Mouse (Mus musculus) thymus, adult 2 months (tissue): ENCODE results near the gene Stk11. TPM values are rescaled to one million over a fixed set of nuclear protein-coding genes. Genes with fewer than 3 reads are reported as not detected.

Experiments
- DNase-seq: peaks from one replicate; pipeline ENCODE4 v3.0.0; 2021
- H3K27ac ChIP-seq: fragments of 200-500 bp; 2 replicates; pipeline ENCODE4 v1.5.1; 2012; ENCODE audit warnings: low read length, control low read depth; ENCODE audit not compliant: control insufficient read depth, insufficient read depth
- H3K27me3 ChIP-seq: fragments of 200-500 bp; 2 replicates; pipeline ENCODE4 v1.6.1; 2012; ENCODE audit warnings: mild to moderate bottlenecking, low read length, moderate library complexity, mixed read lengths; ENCODE audit not compliant: control insufficient read depth, insufficient read depth
- H3K36me3 ChIP-seq: fragments of 200-500 bp; 2 replicates; pipeline ENCODE4 v1.6.1; 2012; ENCODE audit warnings: mild to moderate bottlenecking, low read length, moderate library complexity; ENCODE audit not compliant: control insufficient read depth, insufficient read depth
- H3K4me1 ChIP-seq: fragments of 200-500 bp; replicated peaks from 2 replicates; pipeline ENCODE4 v1.6.1; 2012; ENCODE audit warnings: low read length; ENCODE audit not compliant: control insufficient read depth, insufficient read depth
- H3K4me3 ChIP-seq: fragments of 200-500 bp; 2 replicates; pipeline ENCODE4 v1.5.1; 2012; ENCODE audit warnings: mild to moderate bottlenecking, low read length, control low read depth, moderate library complexity; ENCODE audit not compliant: control insufficient read depth, insufficient read depth
- CTCF ChIP-seq: fragments of 200-500 bp; IDR thresholded peaks from 2 replicates; pipeline ENCODE4 v1.5.1; 2012; ENCODE audit warnings: mild to moderate bottlenecking, control low read depth, low read length, moderate library complexity, borderline replicate concordance; ENCODE audit not compliant: control insufficient read depth, poor library complexity, insufficient read depth; ENCODE audit errors: extremely low read depth
- POLR2A ChIP-seq: fragments of 200-500 bp; IDR thresholded peaks from 2 replicates; pipeline ENCODE4 v1.6.1; 2012; ENCODE audit warnings: mild to moderate bottlenecking, low read length, control low read depth, moderate library complexity; ENCODE audit not compliant: control insufficient read depth, poor library complexity, insufficient read depth; ENCODE audit errors: extremely low read depth
- WGBS: fragments of 180-500 bp; shearing (Covaris S2); methylation state at CpG from one replicate; pipeline ENCODE4 v1.1.7; 2018; 5-methylcytosine and 5-hydroxymethylcytosine counted together
- polyA plus RNA-seq: library from polyadenylated mRNA; depleted of rRNA; stranded (reverse); fragments of >200 nt; gene quantifications from 2 replicates; pipeline ENCODE4 v1.2.3, GENCODE M21; 2012

The Stk11 gene
- polyA plus RNA-seq, 1 experiment, result 270 TPM

GRCm38 (mm10) chr10:80074813-80075601 is 40.6 kb upstream of the Stk11 start:
- no peaks in the 10 kb centered on the region for H3K27me3 ChIP-seq
- peaks cover 4% of the 10 kb centered on the region for H3K36me3 ChIP-seq
- peak; percentile 67; the same call in 1 of the 2 replicates for TF ChIP-seq CTCF
- TF ChIP-seq POLR2A, result 0 out of 2 replicates have a peak, but pooled peaks have one; percentile 24
- peaks cover 13% of the 10 kb centered on the region for H3K4me1 ChIP-seq
- H3K4me3 ChIP-seq, result peak overlapping the region; percentile 39
- H3K27ac ChIP-seq, result peak overlapping the region; percentile 4
- peak; percentile 77 for DNase-seq
- 5% methylated on average over 28 of the region's 28 CpGs for WGBS

- no peak for DNase-seq
Observed at GRCm38 (mm10) chr10:80075924-80076323, 39.7 kb upstream of the Stk11 start.

GRCm38 (mm10) chr10:80076386-80076785 is 39.2 kb upstream of the Stk11 start:
- Histone ChIP-seq H3K4me1 (peaks cover 13% of the 10 kb centered on the region), H3K4me3 (no peak overlapping the region), H3K27me3 (no peaks in the 10 kb centered on the region), H3K36me3 (peaks cover 18% of the 10 kb centered on the region), H3K27ac (no peak overlapping the region)
- TF ChIP-seq CTCF (no peak), POLR2A (no peak)
- WGBS, result 96% methylated on average over 4 of the region's 4 CpGs
- no peak for DNase-seq

More at GRCm38 (mm10) chr10:80075924-80076323, 39.7 kb upstream of the Stk11 start:
- TF ChIP-seq CTCF, result no peak
- TF ChIP-seq POLR2A, result no peak
- H3K4me3 ChIP-seq, result no peak overlapping the region
- H3K4me1 ChIP-seq, result peaks cover 13% of the 10 kb centered on the region
- H3K27me3 ChIP-seq, result no peaks in the 10 kb centered on the region
- H3K36me3 ChIP-seq, result peaks cover 13% of the 10 kb centered on the region
- H3K27ac ChIP-seq, result no peak overlapping the region
- 77% methylated on average over 1 of the region's 1 CpGs for WGBS

GRCm38 (mm10) chr10:80077312-80077711 is 38.3 kb upstream of the Stk11 start:
- no peak for DNase-seq
- Histone ChIP-seq H3K27me3 (no peaks in the 10 kb centered on the region), H3K4me1 (peaks cover 13% of the 10 kb centered on the region), H3K4me3 (no peak overlapping the region), H3K36me3 (peaks cover 24% of the 10 kb centered on the region), H3K27ac (no peak overlapping the region)
- no peak for TF ChIP-seq CTCF
- no peak for TF ChIP-seq POLR2A
- 96% methylated on average over 5 of the region's 5 CpGs for WGBS

GRCm38 (mm10) chr10:80078366-80078765 is 37.2 kb upstream of the Stk11 start:
- TF ChIP-seq POLR2A (no peak), CTCF (no peak)
- peaks cover 31% of the 10 kb centered on the region for H3K36me3 ChIP-seq
- DNase-seq, result no peak
- WGBS, result 93% methylated on average over 1 of the region's 1 CpGs
- H3K27ac ChIP-seq, result no peak overlapping the region
- H3K4me3 ChIP-seq, result no peak overlapping the region
- no peaks in the 10 kb centered on the region for H3K27me3 ChIP-seq
- H3K4me1 ChIP-seq, result peaks cover 13% of the 10 kb centered on the region

GRCm38 (mm10) chr10:80080396-80081070 is 35.1 kb upstream of the Stk11 start:
- TF ChIP-seq POLR2A, result no peak
- no peak for TF ChIP-seq CTCF
- no peak for DNase-seq
- Histone ChIP-seq H3K4me3 (no peak overlapping the region), H3K4me1 (peaks cover 5% of the 10 kb centered on the region), H3K27me3 (no peaks in the 10 kb centered on the region), H3K27ac (no peak overlapping the region), H3K36me3 (peaks cover 47% of the 10 kb centered on the region)
- WGBS, result 77% methylated on average over 16 of the region's 16 CpGs

GRCm38 (mm10) chr10:80081075-80081474 is 34.5 kb upstream of the Stk11 start:
- Histone ChIP-seq H3K4me3 (no peak overlapping the region), H3K27me3 (no peaks in the 10 kb centered on the region), H3K27ac (no peak overlapping the region), H3K36me3 (peaks cover 47% of the 10 kb centered on the region), H3K4me1 (peaks cover under 1% of the 10 kb centered on the region)
- 86% methylated on average over 3 of the region's 3 CpGs for WGBS
- TF ChIP-seq POLR2A (no peak), CTCF (no peak)
- no peak for DNase-seq
